14 mouse cellular contexts compared by ENCODE assay signal in the genomic region with DNA sequence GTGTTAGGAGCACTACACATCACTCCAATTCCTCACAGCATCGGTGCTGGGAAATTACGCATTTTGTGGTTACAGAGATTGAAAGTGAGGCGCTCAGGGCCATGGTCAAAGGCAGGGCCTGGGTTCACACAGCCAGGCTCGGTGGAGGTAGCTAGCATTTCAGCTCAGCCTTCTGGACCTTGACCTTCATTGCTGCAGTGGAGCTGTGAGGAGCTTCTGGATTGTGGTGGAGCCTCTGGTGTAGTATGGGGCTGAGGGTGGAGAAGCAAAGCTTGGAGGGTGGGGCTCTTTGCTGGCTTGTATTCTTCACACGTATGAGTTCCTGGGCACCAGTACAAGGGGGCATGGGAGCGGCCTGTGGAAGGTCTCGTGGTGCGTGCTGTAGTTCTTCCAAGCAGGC. TPM values are rescaled to one million over a fixed set of nuclear protein-coding genes. Genes with fewer than 3 reads are reported as not detected.
"Had no signal": no experiment of that assay in that cellular context is flagged by ENCODE, and none has a peak within 500 bp of the region (broad histone marks: within the 10 kb centered on the region; RNA-seq: fewer than 3 reads in every experiment).

No protein-coding gene starts in this region.

- DNase-seq: kidney, adult 2 months; kidney, postnatal 14 days; lung, embryonic 14.5 days; lung, postnatal 14 days; right cerebral cortex, postnatal 25 days; thymus, adult 18-20 months; thymus, postnatal 14 days had no signal

- H3K9ac ChIP-seq: kidney, embryonic 15.5 days; limb, embryonic 15.5 days; liver, embryonic 12.5 days; lung, embryonic 14.5 days; midbrain, embryonic 12.5 days; neural tube, embryonic 13.5 days had no signal

- H3K4me1 ChIP-seq: limb, embryonic 15.5 days; liver, embryonic 12.5 days had no signal

- H3K36me3 ChIP-seq: kidney, embryonic 15.5 days; liver, embryonic 12.5 days had no signal

- ATAC-seq: inflammation-experienced regulatory T-cells, adult 6 months; liver, embryonic 12.5 days had no signal

- H3K27ac ChIP-seq: kidney, embryonic 15.5 days; limb, embryonic 15.5 days; liver, embryonic 12.5 days; midbrain, embryonic 12.5 days; neural tube, embryonic 13.5 days had no signal

- H3K4me2 ChIP-seq: kidney, embryonic 15.5 days; limb, embryonic 15.5 days; liver, embryonic 12.5 days; lung, embryonic 14.5 days; midbrain, embryonic 12.5 days; neural tube, embryonic 13.5 days had no signal

- H3K9me3 ChIP-seq: kidney, embryonic 15.5 days; limb, embryonic 15.5 days; liver, embryonic 12.5 days; midbrain, embryonic 12.5 days; neural tube, embryonic 13.5 days had no signal

- H3K4me3 ChIP-seq: kidney, embryonic 15.5 days; limb, embryonic 15.5 days; liver, embryonic 12.5 days; midbrain, embryonic 12.5 days; neural tube, embryonic 13.5 days had no signal

- H3K27me3 ChIP-seq: midbrain, embryonic 12.5 days had no signal

RNA-seq across cellular contexts. Expression of a gene that starts 24.7 kb away (rescaled TPM):
- polyA plus RNA-seq: inflammation-experienced regulatory T-cells, adult 6 months had no signal

RNA-seq across cellular contexts. Expression of a gene that starts 38.3 kb away (rescaled TPM):
- polyA plus RNA-seq: liver, embryonic 16.5 days had no signal
